Mouse (Mus musculus): ENCODE data around the gene Nmnat3. TPM values are rescaled to one million over a fixed set of nuclear protein-coding genes. Genes with fewer than 3 reads are reported as not detected.

Gene Nmnat3
- polyA plus RNA-seq, 1 experiment from 2014 or later, result 1.6 TPM

- no peak overlapping the region for H3K4me2 ChIP-seq (ENCODE audit: low read length)
- H3K27ac ChIP-seq (ENCODE audit: low read depth, low read length), result no peak overlapping the region
- H3K9ac ChIP-seq (ENCODE audit: low read depth, low read length), result no peak overlapping the region
- 81% methylated on average over 6 of the region's 6 CpGs for WGBS
- H3K4me1 ChIP-seq (ENCODE audit: control insufficient read depth, insufficient read depth, low read depth, low read length), result no peaks in the 10 kb centered on the region
- no peaks in the 10 kb centered on the region for H3K27me3 ChIP-seq (replicated peaks; ENCODE audit: control insufficient read depth, insufficient read depth, low read length)
- H3K4me3 ChIP-seq (ENCODE audit: low read length), result no peak overlapping the region
- H3K36me3 ChIP-seq (ENCODE audit: control insufficient read depth, insufficient read depth, low read length), result no peaks in the 10 kb centered on the region
- H3K9me3 ChIP-seq (ENCODE audit: control insufficient read depth, low read length), result no peaks in the 10 kb centered on the region
- ATAC-seq, result no peak
These were observed 110.0 kb downstream of the Nmnat3 start for GRCm38 (mm10) chr9:98397211-98397610.

- Histone ChIP-seq H3K36me3 (ENCODE audit: control insufficient read depth, insufficient read depth, low read length) (no peaks in the 10 kb centered on the region), H3K9me3 (ENCODE audit: control insufficient read depth, low read length) (no peaks in the 10 kb centered on the region), H3K27ac (ENCODE audit: low read depth, low read length) (no peak overlapping the region), H3K9ac (ENCODE audit: low read depth, low read length) (no peak overlapping the region), H3K27me3 (replicated peaks; ENCODE audit: control insufficient read depth, insufficient read depth, low read length) (no peaks in the 10 kb centered on the region), H3K4me3 (ENCODE audit: low read length) (no peak overlapping the region), H3K4me2 (ENCODE audit: low read length) (no peak overlapping the region), H3K4me1 (ENCODE audit: control insufficient read depth, insufficient read depth, low read depth, low read length) (no peaks in the 10 kb centered on the region)
- 88% methylated on average over 3 of the region's 3 CpGs for WGBS
- ATAC-seq, result no peak
These were observed 110.6 kb downstream of the Nmnat3 start for GRCm38 (mm10) chr9:98397866-98398265.

GRCm38 (mm10) chr9:98400185-98400894 lies 113.1 kb downstream of the Nmnat3 start:
- H3K27me3 ChIP-seq (replicated peaks; ENCODE audit: control insufficient read depth, insufficient read depth, low read length), result no peaks in the 10 kb centered on the region
- H3K9me3 ChIP-seq (ENCODE audit: control insufficient read depth, low read length), result no peaks in the 10 kb centered on the region
- H3K9ac ChIP-seq (ENCODE audit: low read depth, low read length), result no peak overlapping the region
- no peak for ATAC-seq
- no peak overlapping the region for H3K4me3 ChIP-seq (ENCODE audit: low read length)
- WGBS, result 76% methylated on average over 13 of the region's 13 CpGs
- no peaks in the 10 kb centered on the region for H3K4me1 ChIP-seq (ENCODE audit: control insufficient read depth, insufficient read depth, low read depth, low read length)
- H3K36me3 ChIP-seq (ENCODE audit: control insufficient read depth, insufficient read depth, low read length), result no peaks in the 10 kb centered on the region
- H3K4me2 ChIP-seq (ENCODE audit: low read length), result no peak overlapping the region
- H3K27ac ChIP-seq (ENCODE audit: low read depth, low read length), result no peak overlapping the region

GRCm38 (mm10) chr9:98401611-98402010 lies 114.4 kb downstream of the Nmnat3 start:
- WGBS, result 86% methylated on average over 5 of the region's 5 CpGs
- no peak overlapping the region for H3K9ac ChIP-seq (ENCODE audit: low read depth, low read length)
- no peak overlapping the region for H3K27ac ChIP-seq (ENCODE audit: low read depth, low read length)
- no peak overlapping the region for H3K4me2 ChIP-seq (ENCODE audit: low read length)
- no peak for ATAC-seq
- no peak overlapping the region for H3K4me3 ChIP-seq (ENCODE audit: low read length)
- H3K4me1 ChIP-seq (ENCODE audit: control insufficient read depth, insufficient read depth, low read depth, low read length), result no peaks in the 10 kb centered on the region
- no peaks in the 10 kb centered on the region for H3K27me3 ChIP-seq (replicated peaks; ENCODE audit: control insufficient read depth, insufficient read depth, low read length)
- no peaks in the 10 kb centered on the region for H3K36me3 ChIP-seq (ENCODE audit: control insufficient read depth, insufficient read depth, low read length)
- no peaks in the 10 kb centered on the region for H3K9me3 ChIP-seq (ENCODE audit: control insufficient read depth, low read length)

GRCm38 (mm10) chr9:98407771-98408170 lies 120.5 kb downstream of the Nmnat3 start:
- H3K27me3 ChIP-seq (replicated peaks; ENCODE audit: control insufficient read depth, insufficient read depth, low read length), result no peaks in the 10 kb centered on the region
- H3K9me3 ChIP-seq (ENCODE audit: control insufficient read depth, low read length), result no peaks in the 10 kb centered on the region
- no peaks in the 10 kb centered on the region for H3K4me1 ChIP-seq (ENCODE audit: control insufficient read depth, insufficient read depth, low read depth, low read length)
- no peak for ATAC-seq
- no peaks in the 10 kb centered on the region for H3K36me3 ChIP-seq (ENCODE audit: control insufficient read depth, insufficient read depth, low read length)
- no peak overlapping the region for H3K27ac ChIP-seq (ENCODE audit: low read depth, low read length)
- no peak overlapping the region for H3K4me2 ChIP-seq (ENCODE audit: low read length)
- 57% methylated on average over 12 of the region's 12 CpGs for WGBS
- H3K4me3 ChIP-seq (ENCODE audit: low read length), result no peak overlapping the region
- no peak overlapping the region for H3K9ac ChIP-seq (ENCODE audit: low read depth, low read length)

- no peaks in the 10 kb centered on the region for H3K4me1 ChIP-seq (ENCODE audit: control insufficient read depth, insufficient read depth, low read depth, low read length)
- H3K36me3 ChIP-seq (ENCODE audit: control insufficient read depth, insufficient read depth, low read length), result no peaks in the 10 kb centered on the region
- no peak overlapping the region for H3K9ac ChIP-seq (ENCODE audit: low read depth, low read length)
- no peak overlapping the region for H3K27ac ChIP-seq (ENCODE audit: low read depth, low read length)
- ATAC-seq, result no peak
- no peaks in the 10 kb centered on the region for H3K9me3 ChIP-seq (ENCODE audit: control insufficient read depth, low read length)
- H3K4me2 ChIP-seq (ENCODE audit: low read length), result no peak overlapping the region
- H3K4me3 ChIP-seq (ENCODE audit: low read length), result no peak overlapping the region
- WGBS, result 36% methylated on average over 3 of the region's 3 CpGs
- no peaks in the 10 kb centered on the region for H3K27me3 ChIP-seq (replicated peaks; ENCODE audit: control insufficient read depth, insufficient read depth, low read length)
These were observed 121.9 kb downstream of the Nmnat3 start for GRCm38 (mm10) chr9:98409137-98409536.

- H3K9ac ChIP-seq (ENCODE audit: low read depth, low read length), result no peak overlapping the region
- H3K4me1 ChIP-seq (ENCODE audit: control insufficient read depth, insufficient read depth, low read depth, low read length), result no peaks in the 10 kb centered on the region
- no peak overlapping the region for H3K27ac ChIP-seq (ENCODE audit: low read depth, low read length)
- H3K36me3 ChIP-seq (ENCODE audit: control insufficient read depth, insufficient read depth, low read length), result no peaks in the 10 kb centered on the region
- H3K4me3 ChIP-seq (ENCODE audit: low read length), result no peak overlapping the region
- H3K9me3 ChIP-seq (ENCODE audit: control insufficient read depth, low read length), result no peaks in the 10 kb centered on the region
- no peaks in the 10 kb centered on the region for H3K27me3 ChIP-seq (replicated peaks; ENCODE audit: control insufficient read depth, insufficient read depth, low read length)
- WGBS, result 93% methylated on average over 4 of the region's 4 CpGs
- ATAC-seq, result no peak
- no peak overlapping the region for H3K4me2 ChIP-seq (ENCODE audit: low read length)
These were observed 128.2 kb downstream of the Nmnat3 start for GRCm38 (mm10) chr9:98415427-98415826.

- whole genome bisulfite sequencing, result 44% methylated on average over 7 of the region's 7 CpGs
- Histone ChIP-seq H3K9me3 (ENCODE audit: control insufficient read depth, low read length) (no peaks in the 10 kb centered on the region), H3K9ac (ENCODE audit: low read depth, low read length) (no peak overlapping the region), H3K4me2 (ENCODE audit: low read length) (no peak overlapping the region), H3K4me1 (ENCODE audit: control insufficient read depth, insufficient read depth, low read depth, low read length) (no peaks in the 10 kb centered on the region), H3K27ac (ENCODE audit: low read depth, low read length) (no peak overlapping the region), H3K36me3 (ENCODE audit: control insufficient read depth, insufficient read depth, low read length) (no peaks in the 10 kb centered on the region), H3K27me3 (replicated peaks; ENCODE audit: control insufficient read depth, insufficient read depth, low read length) (no peaks in the 10 kb centered on the region), H3K4me3 (ENCODE audit: low read length) (no peak overlapping the region)
- no peak; the same call in 1 of the 2 replicates for ATAC-seq
These were observed 130.7 kb downstream of the Nmnat3 start for GRCm38 (mm10) chr9:98417919-98418318.

GRCm38 (mm10) chr9:98418346-98418745 lies 131.1 kb downstream of the Nmnat3 start:
- Histone ChIP-seq H3K27me3 (replicated peaks; ENCODE audit: control insufficient read depth, insufficient read depth, low read length) (no peaks in the 10 kb centered on the region; the same call in 1 of the 2 replicates), H3K4me2 (ENCODE audit: low read length) (no peak overlapping the region), H3K9me3 (ENCODE audit: control insufficient read depth, low read length) (no peaks in the 10 kb centered on the region), H3K36me3 (ENCODE audit: control insufficient read depth, insufficient read depth, low read length) (no peaks in the 10 kb centered on the region), H3K9ac (ENCODE audit: low read depth, low read length) (no peak overlapping the region), H3K4me3 (ENCODE audit: low read length) (no peak overlapping the region), H3K27ac (ENCODE audit: low read depth, low read length) (no peak overlapping the region), H3K4me1 (ENCODE audit: control insufficient read depth, insufficient read depth, low read depth, low read length) (no peaks in the 10 kb centered on the region)
- WGBS, result 81% methylated on average over 3 of the region's 3 CpGs
- no peak for ATAC-seq

Measured in hindbrain, embryonic 16.5 days (tissue).